Mouse (Mus musculus) spleen, adult 18-20 months (tissue): ENCODE measurements around the gene Magea8.
"Not testable (repeated sequence)": the region's sequence is repeated elsewhere in the genome, so short reads cannot be mapped to it uniquely, and the experiment has no call there.

Experiments
- DNase-seq, 2 experiments: peaks; one replicate each; pipeline ENCODE4 v3.0.0; 2022; ENCODE audit warnings: mixed read lengths in 2 of 2

Gene Magea8

DNA sequence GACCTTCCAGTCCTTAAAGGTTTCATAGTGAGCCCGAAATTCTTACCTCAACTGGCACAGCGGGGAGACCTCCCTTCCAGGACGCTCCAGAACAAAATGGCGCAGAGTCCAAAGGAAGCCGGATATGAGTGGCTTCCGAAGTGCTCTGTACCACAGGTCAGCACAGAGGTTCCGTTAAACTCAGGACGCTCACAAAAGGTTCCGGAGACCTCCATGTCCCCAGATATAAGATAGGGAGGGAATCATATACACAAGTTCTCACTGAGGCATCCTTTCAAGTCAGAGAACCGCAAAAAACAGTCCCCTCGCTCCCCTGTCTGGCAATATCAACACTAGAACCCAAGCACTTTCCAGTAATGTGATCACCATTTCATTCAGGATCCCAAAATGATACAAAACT lies at the start of gene Magea8:
TSS of gene Magea8 (minus strand) at position 101 of the 400 bp plus-strand sequence.
- DNase-seq, result not testable (repeated sequence)

DNA sequence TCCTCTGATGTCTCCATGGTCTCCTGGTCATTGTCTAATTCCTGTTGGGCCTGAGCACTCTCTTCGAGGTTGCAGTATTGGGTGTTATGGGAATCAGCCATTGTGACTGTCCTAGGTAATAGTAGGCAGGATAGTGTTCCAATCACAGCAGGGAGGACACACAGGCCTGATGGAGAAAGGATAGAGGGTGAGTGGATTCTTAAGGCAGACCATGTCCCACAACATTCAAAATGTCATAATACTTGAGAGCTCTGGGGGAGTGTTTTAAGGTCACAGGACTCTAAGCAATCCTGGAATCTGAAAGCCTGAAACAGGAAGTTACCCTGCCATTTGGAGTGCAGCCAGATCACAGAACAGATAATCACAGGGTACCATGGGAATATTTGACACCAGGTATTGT lies 46.2 kb downstream of the Magea8 start, which contains the start of gene Magea3:
TSS of gene Magea3 (minus strand) at position 101 of the 400 bp plus-strand sequence.
- not testable (repeated sequence) for DNase-seq

- not testable (repeated sequence) for DNase-seq
These were observed 59.8 kb downstream of the Magea8 start, which contains the start of gene Magea6 for GRCm38 (mm10) chrX:154935887-154936286. Magea6 (minus strand) TSS chrX:154935987.
